Mouse (Mus musculus) kidney, postnatal 10 days (tissue): ENCODE measurements around the gene Bbs12.
A peak's percentile ranks its signal among the peaks of the same experiment; 100 is the strongest.

Experiments used
- DNase-seq: peaks from one replicate; pipeline ENCODE4 v3.0.0; 2021; ENCODE audit warnings: mixed read lengths

The Bbs12 gene

GRCm38 (mm10) chr3:37328489-37328888, 16.1 kb downstream of the Bbs12 start:
- no peak for DNase-seq

GRCm38 (mm10) chr3:37329963-37330362, 17.6 kb downstream of the Bbs12 start:
- DNase-seq: no peak

GRCm38 (mm10) chr3:37331999-37332449, 19.7 kb downstream of the Bbs12 start:
- no peak for DNase-seq

- DNase-seq: no peak
Observed at GRCm38 (mm10) chr3:37334053-37334452, 21.7 kb downstream of the Bbs12 start.

- DNase-seq: peak; percentile 45
Observed at GRCm38 (mm10) chr3:37341110-37341509, 28.8 kb downstream of the Bbs12 start.

- DNase-seq: no peak
Observed at GRCm38 (mm10) chr3:37342811-37343210, 30.5 kb downstream of the Bbs12 start.

GRCm38 (mm10) chr3:37347671-37348070, 35.3 kb downstream of the Bbs12 start:
- DNase-seq: no peak

GRCm38 (mm10) chr3:37348221-37349165, 36.1 kb downstream of the Bbs12 start, which contains the start of gene Fgf2:
Fgf2 (plus strand) TSS chr3:37348346.
- peak; percentile 62 for DNase-seq

- no peak for DNase-seq
Observed at GRCm38 (mm10) chr3:37349166-37349548, 36.8 kb downstream of the Bbs12 start.

GRCm38 (mm10) chr3:37350386-37350785, 38.0 kb downstream of the Bbs12 start:
- DNase-seq: no peak

- DNase-seq: no peak
Observed at GRCm38 (mm10) chr3:37353951-37354481, 41.7 kb downstream of the Bbs12 start.

GRCm38 (mm10) chr3:37354737-37355136, 42.4 kb downstream of the Bbs12 start:
- no peak for DNase-seq

GRCm38 (mm10) chr3:37360729-37361128, 48.4 kb downstream of the Bbs12 start:
- DNase-seq: no peak

GRCm38 (mm10) chr3:37365144-37365543, 52.8 kb downstream of the Bbs12 start:
- no peak for DNase-seq

- no peak for DNase-seq
Observed at GRCm38 (mm10) chr3:37365976-37366375, 53.6 kb downstream of the Bbs12 start.

GRCm38 (mm10) chr3:37366381-37367053, 54.2 kb downstream of the Bbs12 start:
- DNase-seq: no peak

- DNase-seq: no peak
Observed at GRCm38 (mm10) chr3:37370407-37370806, 58.1 kb downstream of the Bbs12 start.
